Mouse (Mus musculus) heart, adult 18-20 months (tissue): ENCODE data around the gene Try10. TPM values are rescaled to one million over a fixed set of nuclear protein-coding genes. Genes with fewer than 3 reads are reported as not detected.
"Not testable (repeated sequence)": the region's sequence is repeated elsewhere in the genome, so short reads cannot be mapped to it uniquely, and the experiment has no call there.

Experiments
- DNase-seq, 2 experiments: peaks; one replicate each; pipeline ENCODE4 v3.0.0; 2021 to 2022; ENCODE audit warnings: mixed read lengths in 1 of 2
- long read RNA-seq, 2 experiments: library from polyadenylated mRNA; stranded (forward); transcript quantifications; one replicate each; pipeline ENCODE4 v2.0.0; 2021
- total RNA-seq, 2 experiments: library from RNA; stranded (reverse); gene quantifications; 2 replicates each; pipeline ENCODE4 v1.2.3; 2021

Gene Try10
- not detected for total RNA-seq
- long read RNA-seq, experiment 1, result 0 reads
- long read RNA-seq, experiment 2, result 0 reads

- DNase-seq, result no peak
Measured at GRCm38 (mm10) chr6:41353932-41354331, at the start of gene Try10. Gene Try10 (plus strand): TSS chr6:41354105.

- not testable (repeated sequence) for DNase-seq
Measured at GRCm38 (mm10) chr6:41316741-41317140, 37.2 kb upstream of the Try10 start, which contains the start of gene Try5. Gene Try5 (minus strand): TSS chr6:41316841.

- DNase-seq, result not testable (repeated sequence)
Measured at GRCm38 (mm10) chr6:41373772-41374171, 19.9 kb downstream of the Try10 start.

- DNase-seq, result not testable (repeated sequence)
Measured at GRCm38 (mm10) chr6:41377578-41377977, 23.7 kb downstream of the Try10 start, which contains the start of gene Prss3. Gene Prss3 (minus strand): TSS chr6:41377678.

- DNase-seq, result no peak
Measured at GRCm38 (mm10) chr6:41386781-41387180, 32.9 kb downstream of the Try10 start.

GRCm38 (mm10) chr6:41391640-41392039 is 37.7 kb downstream of the Try10 start:
- not testable (repeated sequence) for DNase-seq

- not testable (repeated sequence) for DNase-seq
Measured at GRCm38 (mm10) chr6:41392056-41392455, 38.2 kb downstream of the Try10 start, which contains the start of gene Gm5771. Gene Gm5771 (plus strand): TSS chr6:41392356.

Other genes with a start within 250 kb of the Try10 start
- not detected for gene Try4, start 51.8 kb upstream of the Try10 start, total RNA-seq
- gene Try5, start 37.3 kb upstream of the Try10 start, total RNA-seq, result not detected
- not detected for gene Prss3, start 23.6 kb downstream of the Try10 start, total RNA-seq
- not detected for gene Gm5771, start 38.3 kb downstream of the Try10 start, total RNA-seq
- gene Gm10334, start 92.0 kb downstream of the Try10 start, total RNA-seq, result not detected
- not detected for gene Prss1, start 104.8 kb downstream of the Try10 start, total RNA-seq
- gene Prss2, start 167.7 kb downstream of the Try10 start, total RNA-seq, result not detected